Mouse (Mus musculus) lung, postnatal 0 days (tissue): ENCODE results near the gene Zyx.

Experiments used
- CTCF ChIP-seq: IDR thresholded peaks from 2 replicates; pipeline ENCODE4 v1.5.1; 2016; ENCODE audit warnings: antibody characterized with exemption, mild to moderate bottlenecking
- EP300 ChIP-seq: IDR thresholded peaks from 2 replicates; pipeline ENCODE4 v1.6.1; 2016; ENCODE audit warnings: antibody characterized with exemption, mild to moderate bottlenecking, control low read depth

- TF ChIP-seq EP300 = no peak
- no peak for TF ChIP-seq CTCF
Observed at GRCm38 (mm10) chr6:42330946-42331345, 18.5 kb upstream of the Zyx start.
